Mouse (Mus musculus): ENCODE data around the gene Zfp771.

Zfp771 gene

GRCm38 (mm10) chr7:127253341-127253740 is 9.3 kb downstream of the Zfp771 start:
- DNase-seq (ENCODE audit: low read depth, low spot score): no peak

DNA sequence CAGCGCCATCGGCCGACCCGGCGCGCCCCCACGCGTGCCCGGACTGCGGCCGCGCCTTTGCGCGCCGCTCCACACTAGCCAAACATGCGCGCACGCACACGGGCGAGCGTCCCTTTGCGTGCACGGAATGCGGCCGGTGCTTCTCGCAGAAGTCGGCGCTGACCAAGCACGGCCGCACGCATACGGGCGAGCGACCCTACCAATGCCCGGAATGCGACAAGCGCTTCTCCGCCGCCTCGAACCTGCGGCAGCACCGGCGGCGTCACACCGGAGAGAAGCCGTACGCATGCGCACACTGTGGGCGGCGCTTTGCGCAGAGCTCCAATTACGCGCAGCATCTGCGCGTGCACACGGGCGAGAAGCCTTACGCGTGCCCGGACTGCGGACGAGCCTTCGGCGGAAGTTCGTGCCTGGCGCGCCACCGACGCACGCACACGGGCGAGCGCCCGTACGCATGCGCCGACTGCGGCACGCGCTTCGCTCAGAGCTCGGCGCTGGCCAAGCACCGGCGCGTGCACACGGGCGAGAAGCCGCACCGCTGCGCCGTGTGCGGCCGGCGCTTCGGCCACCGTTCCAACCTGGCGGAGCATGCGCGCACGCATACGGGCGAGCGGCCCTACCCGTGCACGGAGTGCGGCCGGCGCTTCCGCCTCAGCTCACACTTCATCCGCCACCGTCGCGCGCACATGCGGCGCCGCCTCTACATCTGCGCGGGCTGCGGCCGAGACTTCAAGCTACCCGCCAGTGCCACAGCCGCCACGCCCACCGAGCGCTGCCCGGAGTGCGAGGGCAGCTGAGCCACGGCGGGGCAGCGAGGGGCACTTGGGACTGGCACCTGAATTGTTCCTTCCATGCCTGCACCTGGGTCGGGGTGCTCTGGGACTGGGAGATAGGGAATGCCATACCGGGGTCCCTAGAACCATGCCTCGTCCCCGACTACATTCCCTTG is 10.0 kb downstream of the Zfp771 start:
- DNase-seq (ENCODE audit: low read depth, low spot score): peak; percentile 99

DNA sequence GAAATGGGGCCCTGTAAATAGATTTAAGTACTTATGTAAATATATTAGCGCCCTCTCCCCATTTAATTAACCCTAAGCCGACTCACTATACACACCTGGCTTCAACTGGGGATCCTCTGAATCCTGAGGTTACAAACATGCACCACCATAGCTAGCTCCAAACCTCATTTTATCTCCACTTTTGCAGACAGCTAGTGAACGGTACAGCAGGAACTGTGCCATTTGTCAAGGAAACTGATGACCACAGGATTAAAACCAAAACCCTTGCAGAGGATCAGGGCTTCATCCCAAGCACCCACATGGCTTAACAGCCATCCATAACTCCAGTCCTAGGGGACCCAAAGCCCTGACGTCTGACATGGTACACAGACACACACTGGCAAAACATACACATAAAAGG is 10.9 kb downstream of the Zfp771 start:
- DNase-seq (ENCODE audit: low read depth, low spot score): no peak

GRCm38 (mm10) chr7:127255965-127256364 is 11.9 kb downstream of the Zfp771 start:
- no peak for DNase-seq (ENCODE audit: low read depth, low spot score)

DNA sequence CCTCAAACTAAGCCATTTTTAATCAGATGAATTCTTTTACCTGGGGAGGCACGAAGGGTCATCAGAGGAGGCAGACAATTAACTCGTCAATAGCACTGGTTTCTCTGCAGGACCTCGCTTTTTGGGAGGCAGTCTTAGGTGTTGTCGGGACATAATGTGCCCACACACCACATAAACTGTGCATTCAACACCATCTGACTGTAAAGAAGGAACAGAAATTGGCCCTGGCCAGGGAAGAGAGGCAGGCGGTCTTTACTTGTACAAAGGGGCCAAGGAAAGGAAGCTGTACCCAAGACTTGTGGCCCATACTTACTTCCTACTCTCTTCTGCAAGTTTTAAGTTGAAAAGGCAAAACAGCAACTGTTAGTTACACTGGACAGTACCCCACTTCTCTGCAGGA is 12.4 kb downstream of the Zfp771 start:
- no peak for DNase-seq (ENCODE audit: low read depth, low spot score)

- no peak for DNase-seq (ENCODE audit: low read depth, low spot score)
Measured at GRCm38 (mm10) chr7:127259186-127259905, 15.3 kb downstream of the Zfp771 start.

DNA sequence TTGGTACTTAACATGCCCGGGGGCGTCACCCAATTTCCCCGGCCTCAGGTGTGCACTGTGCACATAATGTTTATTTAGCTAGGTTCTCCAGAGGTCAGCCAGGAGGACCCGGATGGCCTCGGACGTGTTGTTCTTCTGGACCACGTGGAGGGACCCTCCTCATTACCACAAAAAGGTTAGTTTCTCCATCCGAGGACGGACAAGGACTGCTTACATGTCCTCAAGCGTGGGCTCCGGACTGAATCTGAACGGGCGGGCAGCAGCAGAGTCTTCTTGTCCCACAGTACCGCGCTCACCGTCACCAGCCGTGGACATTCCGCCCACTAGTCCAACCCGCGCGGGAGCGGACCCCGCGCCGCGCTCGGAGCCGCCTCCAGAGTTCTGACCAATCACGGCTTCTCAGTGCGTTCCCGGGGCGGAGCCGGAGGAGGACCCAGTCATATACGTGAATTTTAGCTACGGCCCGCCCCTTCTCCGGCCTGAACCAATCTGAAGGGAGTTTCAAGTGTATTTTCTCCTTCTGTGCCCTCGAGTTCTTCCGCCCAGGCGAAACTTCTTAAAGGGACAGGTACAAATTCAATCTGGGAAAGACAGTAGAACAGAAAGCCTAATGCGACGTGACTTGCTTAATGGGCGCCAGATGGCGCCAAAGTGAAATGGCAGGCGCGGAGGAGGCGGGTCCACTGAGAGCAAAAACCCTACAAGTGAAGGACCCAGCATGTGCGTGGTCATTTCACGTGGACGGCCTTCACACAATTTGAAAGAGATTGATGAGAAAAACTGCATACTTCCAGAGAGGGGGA is 16.4 kb downstream of the Zfp771 start, which contains the start of gene Dctpp1:
Dctpp1 (minus strand) TSS at position 401 of the 803 bp plus-strand sequence.
- DNase-seq (ENCODE audit: low read depth, low spot score): peak; percentile 98

DNA sequence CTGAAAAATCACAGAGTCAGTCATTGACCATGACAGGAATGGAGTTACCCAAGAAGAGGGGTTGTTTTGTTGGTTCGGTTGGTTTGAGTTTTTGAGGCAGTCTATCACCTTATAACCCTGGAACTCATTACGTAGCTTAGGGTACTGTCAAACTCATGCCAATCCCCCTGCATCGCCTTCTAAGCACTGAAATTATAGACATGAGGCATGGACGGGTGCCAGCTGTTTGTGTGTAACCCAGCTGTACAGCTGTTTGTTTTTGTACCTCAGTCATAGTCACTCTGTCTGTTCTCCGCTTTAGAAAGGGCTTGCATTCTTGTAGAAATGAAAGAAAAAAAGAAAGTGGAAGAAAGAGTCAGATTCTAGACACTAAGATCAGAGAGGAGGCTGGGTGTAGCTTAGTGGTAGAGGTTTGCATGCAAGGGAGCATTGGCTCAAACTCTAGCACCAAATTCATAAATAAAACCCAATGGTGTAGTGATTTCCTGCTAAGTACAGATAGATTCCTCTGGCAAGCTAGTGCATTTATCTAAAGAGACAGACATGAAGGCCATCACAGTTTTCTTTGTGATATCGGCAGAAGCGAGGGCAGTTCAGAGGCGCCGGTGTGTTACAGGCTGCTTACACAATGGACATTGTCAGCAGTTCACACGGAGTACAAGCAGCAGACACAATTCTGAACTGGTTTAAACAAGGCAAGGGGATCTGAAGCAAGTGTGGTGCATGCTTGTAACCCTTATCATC is 18.3 kb downstream of the Zfp771 start:
- DNase-seq (ENCODE audit: low read depth, low spot score): no peak

DNA sequence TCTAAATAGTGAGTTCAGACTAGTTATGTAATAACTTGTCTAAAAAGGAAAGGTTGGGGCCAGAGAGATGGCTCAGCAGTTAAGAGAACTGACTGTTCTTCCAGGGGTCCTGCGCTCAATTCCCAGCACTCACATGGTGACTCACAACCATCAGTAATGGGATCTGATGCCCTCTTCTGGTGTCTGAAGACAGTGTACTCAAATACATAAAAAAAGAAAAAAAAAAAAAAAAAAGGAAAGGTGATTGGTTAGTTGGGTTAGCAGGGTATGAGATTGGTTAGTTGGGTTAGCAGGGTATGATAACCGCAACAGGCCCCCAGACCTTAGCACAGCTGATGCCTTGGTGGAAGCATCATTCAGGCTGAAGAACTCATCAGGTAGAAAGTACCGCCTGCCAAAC is 19.5 kb downstream of the Zfp771 start:
- DNase-seq (ENCODE audit: low read depth, low spot score): no peak

DNA sequence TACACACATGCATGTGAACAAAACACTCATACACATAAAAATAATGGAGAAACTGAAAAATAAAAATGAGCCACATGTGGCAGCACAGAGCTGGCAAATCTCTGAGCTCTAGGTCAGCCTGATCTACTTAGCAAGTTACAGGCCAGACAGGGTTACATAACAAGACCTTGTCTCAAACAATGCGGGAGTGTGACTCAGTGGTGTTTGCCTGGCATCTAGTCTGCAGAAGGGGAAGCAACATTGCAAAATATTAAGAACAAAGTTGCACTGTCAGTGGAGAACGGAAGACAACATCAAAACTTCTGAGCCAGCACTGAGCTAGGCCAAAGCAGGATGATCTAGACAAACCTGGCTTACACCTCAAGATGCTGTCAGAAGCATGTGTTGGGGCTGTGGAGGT is 26.2 kb downstream of the Zfp771 start:
- no peak for DNase-seq (ENCODE audit: low read depth, low spot score)

DNA sequence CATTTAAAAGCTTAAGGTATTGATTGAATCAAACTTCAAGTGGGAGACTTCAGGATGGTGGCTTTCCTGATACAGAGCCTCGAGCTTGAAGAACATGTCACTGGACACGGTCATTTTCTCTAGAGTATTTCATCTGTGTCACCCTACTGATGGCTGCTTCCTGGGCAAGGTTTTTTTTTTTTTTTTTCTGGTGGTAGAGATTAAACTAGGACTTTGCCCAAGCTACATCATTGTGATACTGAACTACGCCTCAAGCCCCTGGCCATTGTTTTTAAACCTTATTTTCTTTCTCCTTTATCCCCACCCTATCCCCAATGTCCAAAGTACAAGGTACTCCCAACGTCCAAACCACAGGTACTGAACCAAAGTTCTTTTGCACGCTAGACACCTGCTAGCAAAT is 26.6 kb downstream of the Zfp771 start:
- no peak for DNase-seq (ENCODE audit: low read depth, low spot score)

GRCm38 (mm10) chr7:127271093-127271492 is 27.0 kb downstream of the Zfp771 start:
- no peak for DNase-seq (ENCODE audit: low read depth, low spot score)

DNA sequence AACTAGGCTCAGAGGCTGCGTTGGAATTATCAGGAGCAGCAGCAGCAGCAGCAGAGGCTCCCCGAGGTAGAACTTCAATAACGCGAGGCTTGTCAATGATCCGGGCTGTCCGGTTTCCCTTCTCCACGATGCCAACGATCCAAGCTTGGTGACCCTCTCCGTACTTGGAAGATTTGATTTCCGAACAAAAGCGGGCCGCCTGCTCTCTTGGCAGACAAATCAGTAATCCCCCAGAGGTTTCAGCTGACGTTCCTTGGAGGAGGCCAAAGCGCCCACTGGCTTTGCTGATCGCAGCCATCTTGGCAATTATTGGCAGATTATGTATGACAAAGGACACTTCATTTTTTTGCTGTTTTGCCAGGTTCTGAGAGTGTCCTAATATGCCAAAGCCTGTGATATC is 28.5 kb downstream of the Zfp771 start:
- no peak for DNase-seq (ENCODE audit: low read depth, low spot score)

DNA sequence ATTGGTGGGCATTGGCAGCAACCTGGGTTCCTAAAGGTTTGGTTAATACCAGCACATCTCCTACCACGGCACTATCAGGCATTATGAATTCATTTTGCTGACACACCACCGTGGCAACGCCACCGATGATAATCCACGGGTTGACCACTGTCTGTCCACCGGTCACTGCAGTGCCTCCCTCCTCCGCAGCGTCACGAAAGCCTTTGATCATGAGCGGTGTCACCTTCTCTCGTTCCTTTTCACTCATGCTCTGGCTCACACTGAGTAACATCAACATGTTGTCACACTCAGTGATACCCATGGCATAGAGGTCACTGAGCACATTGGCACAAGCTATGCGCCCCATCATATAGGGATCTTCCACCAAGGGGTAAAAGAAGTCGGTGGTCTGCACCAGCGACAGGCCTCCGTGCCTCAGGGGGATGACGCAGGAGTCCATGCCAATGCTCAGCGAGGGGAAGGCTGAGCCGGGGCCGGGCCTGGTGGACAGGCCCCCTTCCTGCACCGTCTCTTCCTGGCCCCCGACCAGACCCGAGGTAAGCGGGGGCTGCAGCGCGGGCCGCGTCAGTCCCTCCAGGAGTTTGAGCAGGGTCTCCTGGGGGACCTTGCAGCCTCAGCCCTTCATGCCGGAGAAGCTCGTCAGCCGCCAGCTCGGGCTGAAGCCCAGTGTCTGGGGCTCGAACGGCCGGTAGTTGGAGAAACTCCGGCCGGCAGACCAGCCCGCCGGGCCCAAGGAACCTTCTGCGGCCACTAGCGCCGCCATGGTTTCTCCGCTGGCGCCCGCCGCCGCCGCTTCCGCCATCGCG is 29.2 kb downstream of the Zfp771 start:
- no peak for DNase-seq (ENCODE audit: low read depth, low spot score)

GRCm38 (mm10) chr7:127273925-127274789 is 30.1 kb downstream of the Zfp771 start, which contains the start of gene Sephs2:
Gene Sephs2, minus strand, starts transcription at chr7:127274055.
- peak; percentile 96 for DNase-seq (ENCODE audit: low read depth, low spot score)

DNA sequence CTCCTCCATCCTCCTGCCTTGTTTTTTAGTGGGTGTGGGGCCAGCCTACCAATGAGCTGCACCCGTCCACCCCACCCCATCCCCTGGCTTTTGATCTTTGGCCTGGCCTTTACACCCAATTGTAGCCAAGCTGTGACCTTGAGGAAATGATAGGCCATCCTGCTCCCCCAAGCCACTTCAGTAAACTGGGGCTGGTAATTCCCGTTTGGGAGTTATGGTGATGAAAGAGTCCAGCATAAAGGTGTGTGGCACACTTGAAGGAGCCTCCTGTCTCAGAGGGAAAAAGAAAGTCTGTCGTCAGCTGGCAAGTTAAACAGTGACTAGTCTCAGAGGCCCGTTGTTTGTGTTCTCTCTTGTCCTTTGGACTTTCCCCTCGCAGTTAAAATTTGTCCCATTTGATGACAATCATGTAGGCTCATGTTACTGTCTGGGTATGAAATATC is 32.5 kb downstream of the Zfp771 start:
- DNase-seq (ENCODE audit: low read depth, low spot score): no peak

- DNase-seq (ENCODE audit: low read depth, low spot score): peak; percentile 87
Measured at GRCm38 (mm10) chr7:127278311-127278710, 34.2 kb downstream of the Zfp771 start.

DNA sequence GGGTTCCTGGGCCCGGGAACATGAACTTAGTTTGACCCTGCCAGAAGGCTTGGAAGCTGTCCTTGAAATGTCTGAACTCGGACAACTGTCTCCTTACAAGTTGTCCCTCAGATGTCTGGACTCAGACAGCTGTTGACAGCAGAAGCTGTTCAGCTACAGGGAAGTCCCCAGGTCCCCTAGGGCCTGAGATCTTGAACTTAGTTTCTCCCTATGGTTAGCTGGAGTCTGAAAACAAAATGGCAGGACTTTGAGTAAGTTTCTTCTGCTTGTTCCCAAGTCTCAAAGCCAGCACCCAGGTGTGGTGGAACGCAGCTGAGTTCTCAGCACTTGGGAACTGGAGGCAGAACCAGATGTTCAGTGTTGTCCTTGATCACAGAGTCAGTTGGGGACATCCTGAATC is 36.0 kb downstream of the Zfp771 start:
- DNase-seq (ENCODE audit: low read depth, low spot score): no peak

DNA sequence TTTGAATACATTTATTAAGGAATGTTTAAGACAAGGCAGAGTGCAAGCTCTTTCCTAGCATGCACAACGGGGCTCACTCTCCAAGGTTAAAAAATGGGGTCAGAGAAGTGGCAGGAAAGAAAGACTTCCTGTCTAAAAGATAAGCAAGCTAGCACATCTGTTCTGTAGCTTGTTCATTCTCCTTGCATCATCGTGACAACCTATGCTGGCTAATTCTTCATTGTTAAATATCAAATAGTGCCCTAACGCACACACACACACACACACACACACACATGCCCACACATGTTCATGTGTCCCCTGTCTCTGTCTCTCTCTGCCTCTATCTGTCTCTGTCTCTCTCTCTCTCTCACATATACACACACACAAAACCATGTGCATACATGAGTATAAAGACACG is 37.0 kb downstream of the Zfp771 start:
- DNase-seq (ENCODE audit: low read depth, low spot score): peak; percentile 54

Data from CD4-positive, CD25-positive, alpha-beta regulatory T cell, adult 2 months (primary cell).